Mouse (Mus musculus): ENCODE measurements around the gene Wnt4. TPM values are rescaled to one million over a fixed set of nuclear protein-coding genes. Genes with fewer than 3 reads are reported as not detected.

Gene Wnt4
- polyA plus RNA-seq, 1 experiment from 2014 or later, result 20.4 TPM

DNA sequence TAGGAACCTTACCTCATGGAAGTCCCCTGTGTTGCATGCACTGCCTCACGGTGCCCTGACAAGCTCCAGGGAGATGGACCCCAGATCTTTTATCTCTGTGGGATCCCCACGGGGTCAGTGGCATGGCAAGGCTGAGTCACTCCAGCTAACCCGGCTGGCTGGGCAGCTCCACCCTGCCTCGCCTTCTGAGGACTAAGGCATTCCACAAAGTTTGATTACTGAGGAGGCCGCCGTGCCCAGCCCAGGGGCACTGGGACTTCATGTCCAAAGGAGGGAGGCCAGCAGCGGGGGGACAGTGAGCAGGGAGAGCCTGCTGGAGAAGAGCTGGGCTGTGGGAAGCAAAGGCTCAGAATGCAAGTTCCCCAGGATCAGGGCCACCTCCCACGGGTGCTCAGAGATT, 21.7 kb upstream of the Wnt4 start:
- peak; percentile 49 for ATAC-seq (ENCODE audit: insufficient read depth, low FRiP score, low read depth)
- H3K4me3 ChIP-seq (replicated peaks), result no peak overlapping the region
- WGBS, result 52% methylated on average over 8 of the region's 8 CpGs
- no peaks in the 10 kb centered on the region for H3K27me3 ChIP-seq (replicated peaks)
- no peak overlapping the region for H3K4me2 ChIP-seq
- no peaks in the 10 kb centered on the region for H3K36me3 ChIP-seq
- no peak overlapping the region for H3K9ac ChIP-seq
- H3K27ac ChIP-seq, result 0 out of 2 replicates have a peak overlapping the region, but pooled peaks have one; percentile 16
- no peaks in the 10 kb centered on the region for H3K9me3 ChIP-seq
- H3K4me1 ChIP-seq, result peaks cover 3% of the 10 kb centered on the region; the same call in 1 of the 2 replicates

DNA sequence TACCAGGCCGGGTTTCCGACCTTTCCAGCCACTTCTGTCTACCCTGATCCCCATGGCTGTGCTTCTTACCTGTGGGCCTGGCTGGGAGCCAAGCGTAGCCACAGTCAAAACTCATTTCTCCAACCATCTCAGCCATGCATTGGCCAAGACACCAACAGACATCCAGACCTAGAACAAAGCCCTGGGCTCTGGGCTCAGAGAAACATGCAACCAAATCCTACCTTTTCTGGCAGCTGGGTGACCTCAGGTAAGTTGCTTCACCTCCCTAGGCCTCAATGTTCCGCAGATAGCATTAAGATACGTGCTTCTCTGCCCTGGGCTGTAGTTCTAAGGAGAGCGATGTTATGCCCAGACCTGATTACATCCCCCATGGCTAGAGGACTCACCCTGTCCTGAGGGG, 15.5 kb upstream of the Wnt4 start:
- Histone ChIP-seq H3K9me3 (no peaks in the 10 kb centered on the region), H3K4me3 (replicated peaks) (no peak overlapping the region), H3K27ac (no peak overlapping the region), H3K4me1 (peaks cover 6% of the 10 kb centered on the region; the same call in 1 of the 2 replicates), H3K36me3 (no peaks in the 10 kb centered on the region), H3K27me3 (replicated peaks) (no peaks in the 10 kb centered on the region), H3K9ac (no peak overlapping the region), H3K4me2 (no peak overlapping the region)
- no peak for ATAC-seq (ENCODE audit: insufficient read depth, low FRiP score, low read depth)
- 84% methylated on average over 6 of the region's 6 CpGs for WGBS

DNA sequence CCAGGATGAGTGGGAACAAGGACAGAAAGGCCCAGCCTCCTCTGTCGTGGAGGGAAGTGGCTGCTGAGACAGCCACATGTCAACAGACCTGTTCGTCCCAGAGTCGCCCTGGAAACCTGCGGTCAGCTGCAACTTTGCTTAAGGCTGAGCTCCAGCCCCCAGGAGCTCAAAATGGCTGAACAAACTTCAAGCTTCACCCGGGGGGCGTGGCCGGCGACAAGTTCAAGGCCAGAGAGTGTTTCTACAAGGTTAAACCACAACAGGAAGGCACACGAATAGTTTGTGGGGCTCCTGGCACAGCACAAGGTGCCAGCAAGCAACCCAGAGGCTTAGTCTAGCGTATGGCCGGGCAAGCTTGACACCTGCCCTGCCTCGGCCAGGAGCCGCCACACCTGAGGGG, 13.2 kb upstream of the Wnt4 start:
- H3K4me3 ChIP-seq (replicated peaks), result no peak overlapping the region
- WGBS, result 68% methylated on average over 13 of the region's 13 CpGs
- H3K27me3 ChIP-seq (replicated peaks), result no peaks in the 10 kb centered on the region
- no peak overlapping the region for H3K27ac ChIP-seq
- H3K36me3 ChIP-seq, result no peaks in the 10 kb centered on the region
- H3K4me2 ChIP-seq, result no peak overlapping the region
- no peak overlapping the region for H3K9ac ChIP-seq
- H3K4me1 ChIP-seq, result peaks cover 6% of the 10 kb centered on the region; the same call in 1 of the 2 replicates
- no peak for ATAC-seq (ENCODE audit: insufficient read depth, low FRiP score, low read depth)
- no peaks in the 10 kb centered on the region for H3K9me3 ChIP-seq

DNA sequence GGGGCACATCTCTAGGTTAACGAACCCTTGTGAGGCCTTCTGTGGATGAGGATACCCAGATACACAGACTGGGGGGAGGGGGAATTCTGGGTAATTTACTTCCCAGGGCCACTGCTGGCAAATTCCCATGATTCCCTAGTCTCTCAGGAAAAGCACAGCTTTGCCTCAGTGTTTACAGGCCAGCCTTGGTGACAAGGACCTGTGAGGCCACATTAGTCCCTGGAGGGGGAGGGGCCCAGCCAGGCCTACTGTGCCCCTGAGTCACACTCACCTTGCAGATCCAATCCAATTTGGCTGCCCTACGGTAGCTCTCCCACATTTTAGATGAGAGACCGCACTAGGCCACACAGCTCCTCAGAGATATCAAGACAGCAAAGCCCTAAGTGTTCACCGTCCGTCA, 12.2 kb upstream of the Wnt4 start:
- H3K36me3 ChIP-seq, result no peaks in the 10 kb centered on the region
- H3K9ac ChIP-seq, result no peak overlapping the region
- no peaks in the 10 kb centered on the region for H3K9me3 ChIP-seq
- 0 out of 2 replicates have a peak, but pooled peaks have one; percentile 27 for ATAC-seq (ENCODE audit: insufficient read depth, low FRiP score, low read depth)
- H3K27ac ChIP-seq, result no peak overlapping the region
- H3K27me3 ChIP-seq (replicated peaks), result no peaks in the 10 kb centered on the region
- no peak overlapping the region for H3K4me3 ChIP-seq (replicated peaks)
- 80% methylated on average over 5 of the region's 5 CpGs for WGBS
- peaks cover 6% of the 10 kb centered on the region; the same call in 1 of the 2 replicates for H3K4me1 ChIP-seq
- H3K4me2 ChIP-seq, result no peak overlapping the region

DNA sequence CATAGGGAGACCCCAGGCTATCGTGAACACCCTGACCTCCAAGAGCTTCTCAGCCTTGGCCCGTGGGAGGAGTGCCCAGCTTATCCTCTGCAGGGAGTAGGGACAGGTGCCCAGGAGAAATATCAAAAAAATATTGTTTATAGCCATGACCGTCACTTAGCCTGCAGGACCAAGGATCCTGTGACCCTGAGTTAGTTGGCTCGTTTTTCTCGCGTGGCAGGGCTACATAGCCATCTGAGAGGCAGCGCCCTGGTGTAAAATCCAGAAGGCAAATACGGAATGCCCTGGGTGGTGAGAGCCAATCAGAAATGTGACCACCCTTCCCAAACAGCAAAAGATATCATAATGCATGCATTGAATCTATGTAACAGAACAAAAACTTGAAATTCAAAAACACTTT, 8.7 kb upstream of the Wnt4 start:
- WGBS, result 78% methylated on average over 8 of the region's 8 CpGs

DNA sequence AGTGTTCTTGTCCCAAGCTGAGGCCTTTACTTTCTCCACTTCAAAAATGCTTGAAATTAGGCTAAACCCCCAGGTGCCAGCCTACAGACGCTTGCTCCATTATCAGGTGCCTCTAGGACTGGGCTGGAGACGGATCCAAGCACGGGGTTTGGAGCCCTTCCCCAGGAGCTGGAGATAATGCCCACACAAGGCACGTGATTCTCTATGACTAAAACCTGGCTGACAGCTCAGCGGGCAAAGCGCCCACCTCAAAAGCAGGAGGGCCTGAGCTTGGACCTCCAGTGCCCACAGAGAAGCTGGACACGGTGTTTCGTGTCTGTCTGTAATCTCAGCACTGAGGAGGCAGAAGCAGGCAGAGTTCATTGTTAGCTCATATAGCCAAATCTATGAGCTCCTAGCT, 5.4 kb upstream of the Wnt4 start:
- Histone ChIP-seq H3K27me3 (replicated peaks) (peaks cover 11% of the 10 kb centered on the region), H3K27ac (no peak overlapping the region), H3K36me3 (no peaks in the 10 kb centered on the region), H3K9ac (no peak overlapping the region), H3K9me3 (no peaks in the 10 kb centered on the region), H3K4me3 (replicated peaks) (no peak overlapping the region), H3K4me1 (peaks cover 18% of the 10 kb centered on the region; the same call in 1 of the 2 replicates), H3K4me2 (no peak overlapping the region)
- WGBS, result 76% methylated on average over 8 of the region's 8 CpGs
- ATAC-seq (ENCODE audit: insufficient read depth, low FRiP score, low read depth), result no peak

More for the DNA sequence above, 8.7 kb upstream of the Wnt4 start:
- Histone ChIP-seq H3K9ac (no peak overlapping the region), H3K9me3 (no peaks in the 10 kb centered on the region), H3K27ac (no peak overlapping the region), H3K27me3 (replicated peaks) (no peaks in the 10 kb centered on the region), H3K4me2 (no peak overlapping the region), H3K4me3 (replicated peaks) (no peak overlapping the region), H3K36me3 (no peaks in the 10 kb centered on the region), H3K4me1 (peaks cover 10% of the 10 kb centered on the region; the same call in 1 of the 2 replicates)
- ATAC-seq (ENCODE audit: insufficient read depth, low FRiP score, low read depth), result no peak

DNA sequence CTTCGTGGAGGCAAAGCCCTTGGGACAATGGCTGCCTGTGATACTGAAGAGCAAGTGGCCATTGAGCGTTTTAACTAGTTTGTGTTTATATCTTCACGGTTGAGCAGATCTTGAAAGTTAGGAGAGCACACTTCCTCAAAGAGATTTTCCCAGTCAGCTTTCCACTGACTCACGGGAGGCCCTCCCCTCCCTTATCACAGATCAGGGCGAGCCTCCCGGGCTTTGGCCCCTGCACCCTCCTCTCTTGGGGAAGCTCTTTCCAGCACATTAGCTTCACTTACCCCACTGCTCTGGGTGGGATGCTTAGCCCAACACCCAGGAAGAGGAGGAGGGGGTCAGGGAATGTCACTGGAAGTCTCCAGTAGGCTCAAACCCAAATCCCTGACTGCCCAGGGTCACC, 3.0 kb upstream of the Wnt4 start:
- peaks cover 32% of the 10 kb centered on the region for H3K27me3 ChIP-seq (replicated peaks)
- no peaks in the 10 kb centered on the region for H3K9me3 ChIP-seq
- WGBS, result 17% methylated on average over 6 of the region's 6 CpGs
- H3K4me2 ChIP-seq, result no peak overlapping the region
- no peak overlapping the region for H3K9ac ChIP-seq
- peak overlapping the region; percentile 8; the same call in 1 of the 2 replicates for H3K27ac ChIP-seq
- H3K4me1 ChIP-seq, result peaks cover 23% of the 10 kb centered on the region
- H3K36me3 ChIP-seq, result no peaks in the 10 kb centered on the region
- ATAC-seq (ENCODE audit: insufficient read depth, low FRiP score, low read depth), result no peak
- no peak overlapping the region for H3K4me3 ChIP-seq (replicated peaks)

DNA sequence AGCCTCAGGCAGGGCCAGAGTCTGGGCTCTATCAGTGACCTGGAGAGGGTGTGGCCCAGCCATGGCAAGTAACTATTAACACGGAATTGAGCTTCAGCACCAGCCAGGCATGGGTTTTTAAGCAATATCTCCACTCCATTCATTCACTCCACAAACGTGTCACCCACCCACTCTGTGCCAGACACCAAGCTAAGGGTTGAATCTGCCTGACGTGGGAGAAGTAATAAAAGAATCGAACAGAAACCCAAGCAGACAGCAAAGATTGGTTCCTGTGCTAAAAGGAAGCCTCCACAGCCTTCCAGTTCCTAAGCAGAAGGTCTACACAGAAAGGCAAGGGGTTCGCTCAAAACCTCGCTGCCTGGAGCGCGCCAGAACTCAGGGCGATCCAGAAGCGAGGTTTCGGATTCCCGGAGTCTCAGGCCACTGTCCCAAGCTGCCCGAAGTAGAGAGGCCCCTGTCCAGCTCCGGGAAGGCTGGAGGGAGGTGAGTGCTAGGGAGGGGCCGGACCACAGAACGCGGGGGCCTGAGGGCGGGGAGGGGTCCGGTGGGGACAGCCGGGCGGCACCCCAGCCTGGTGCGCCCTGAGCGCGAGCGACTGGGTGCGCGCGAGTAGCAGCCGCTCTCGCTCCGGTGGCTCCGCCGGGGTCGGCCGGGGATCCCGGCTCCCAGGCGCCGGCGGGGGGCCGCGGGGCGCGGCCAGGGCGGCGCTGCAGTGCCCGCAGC, 685 bp upstream of the Wnt4 start:
- Histone ChIP-seq H3K4me1 (peaks cover 26% of the 10 kb centered on the region), H3K27me3 (replicated peaks) (peaks cover 39% of the 10 kb centered on the region)
- ATAC-seq (ENCODE audit: insufficient read depth, low FRiP score, low read depth), result no peak; the same call in 1 of the 2 replicates

DNA sequence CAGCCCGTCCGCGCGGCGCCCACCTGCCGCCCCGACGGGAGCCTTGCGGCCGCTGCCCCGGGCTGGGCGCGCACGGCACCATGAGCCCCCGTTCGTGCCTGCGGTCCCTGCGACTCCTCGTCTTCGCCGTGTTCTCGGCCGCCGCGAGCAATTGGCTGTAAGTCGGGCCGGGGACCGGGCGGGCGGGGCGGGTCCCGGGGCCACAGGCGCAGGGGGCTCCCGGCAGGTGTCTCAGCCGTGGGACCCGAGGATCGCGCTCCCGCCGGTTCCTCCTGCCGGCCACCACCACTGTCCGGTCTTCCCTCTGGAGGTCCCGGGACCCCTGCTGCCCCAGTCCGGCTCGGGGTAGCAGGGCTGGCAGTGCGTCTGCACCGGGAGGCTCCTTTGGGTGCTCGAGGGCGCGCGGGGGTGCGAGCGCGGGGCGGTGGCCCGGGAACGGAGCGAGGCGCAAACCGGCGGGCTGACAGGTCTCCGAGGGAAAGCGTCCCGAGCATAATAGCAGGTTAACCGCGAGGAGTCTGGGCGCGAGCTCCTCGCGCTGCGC, 383 bp downstream of the Wnt4 start:
- ATAC-seq (ENCODE audit: insufficient read depth, low FRiP score, low read depth), result no peak
- Histone ChIP-seq H3K36me3 (no peaks in the 10 kb centered on the region), H3K27ac (peak overlapping the region; percentile 81), H3K4me1 (peaks cover 27% of the 10 kb centered on the region), H3K9me3 (no peaks in the 10 kb centered on the region), H3K9ac (peak overlapping the region; percentile 40; the same call in 1 of the 2 replicates), H3K27me3 (replicated peaks) (peaks cover 39% of the 10 kb centered on the region), H3K4me3 (replicated peaks) (peak overlapping the region; percentile 58), H3K4me2 (peak overlapping the region; percentile 92)
- under 1% methylated on average over 65 of the region's 71 CpGs for WGBS

More for the DNA sequence above, 685 bp upstream of the Wnt4 start:
- Histone ChIP-seq H3K4me3 (replicated peaks) (peak overlapping the region; percentile 58), H3K36me3 (no peaks in the 10 kb centered on the region), H3K27ac (peak overlapping the region; percentile 75), H3K9me3 (no peaks in the 10 kb centered on the region), H3K4me2 (peak overlapping the region; percentile 92), H3K9ac (peak overlapping the region; percentile 40)
- WGBS, result 2% methylated on average over 41 of the region's 46 CpGs

DNA sequence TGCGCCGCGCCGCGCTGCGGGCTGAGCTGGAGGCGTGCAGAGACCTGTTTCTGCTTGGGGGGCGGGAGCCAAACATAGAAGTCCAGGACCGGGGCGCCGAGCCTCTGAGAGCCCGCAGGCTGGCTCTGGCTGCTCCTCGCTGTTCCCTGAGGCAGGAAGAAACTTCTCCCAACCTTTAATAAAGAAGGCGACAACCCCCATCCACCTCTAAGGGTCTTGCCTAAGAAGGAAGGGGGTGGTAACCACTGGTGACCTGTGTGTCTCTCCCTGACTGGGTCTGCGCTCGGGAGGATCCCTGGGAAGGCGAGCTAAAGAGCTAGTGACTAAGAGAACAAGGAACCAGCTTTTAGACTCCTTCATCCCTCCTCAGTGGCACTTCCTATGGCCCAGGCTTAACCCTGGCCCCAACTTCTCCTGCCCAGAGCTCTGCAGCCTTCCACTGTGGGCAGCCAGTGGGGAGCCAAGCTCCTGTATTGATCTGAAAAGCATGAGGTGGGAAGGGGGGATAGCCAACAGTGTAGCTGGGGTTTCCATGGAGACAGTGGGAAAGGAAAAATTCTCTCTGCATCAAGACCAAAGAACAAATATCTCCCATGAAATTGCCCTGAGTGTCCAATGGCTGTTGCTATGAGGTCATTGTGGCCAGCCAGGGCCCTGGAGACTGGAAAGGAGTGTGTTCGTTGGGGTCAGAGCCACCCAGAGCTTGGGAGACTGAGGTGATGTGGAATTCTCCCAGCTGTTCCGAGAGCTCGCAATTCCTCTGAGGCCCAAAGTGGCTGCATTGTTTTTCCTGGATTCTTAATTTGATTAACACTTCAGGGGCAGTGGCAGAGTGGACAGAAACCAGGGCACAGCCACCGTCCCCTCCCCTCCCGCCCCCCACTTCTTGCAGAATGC, 1.1 kb downstream of the Wnt4 start:
- no peak overlapping the region for H3K9ac ChIP-seq
- no peak for ATAC-seq (ENCODE audit: insufficient read depth, low FRiP score, low read depth)
- H3K36me3 ChIP-seq, result no peaks in the 10 kb centered on the region
- H3K27ac ChIP-seq, result peak overlapping the region; percentile 81
- WGBS, result 7% methylated on average over 22 of the region's 22 CpGs
- peak overlapping the region; percentile 92 for H3K4me2 ChIP-seq
- H3K27me3 ChIP-seq (replicated peaks), result peaks cover 42% of the 10 kb centered on the region
- H3K4me1 ChIP-seq, result peaks cover 34% of the 10 kb centered on the region
- H3K4me3 ChIP-seq (replicated peaks), result peak overlapping the region; percentile 58
- H3K9me3 ChIP-seq, result no peaks in the 10 kb centered on the region

DNA sequence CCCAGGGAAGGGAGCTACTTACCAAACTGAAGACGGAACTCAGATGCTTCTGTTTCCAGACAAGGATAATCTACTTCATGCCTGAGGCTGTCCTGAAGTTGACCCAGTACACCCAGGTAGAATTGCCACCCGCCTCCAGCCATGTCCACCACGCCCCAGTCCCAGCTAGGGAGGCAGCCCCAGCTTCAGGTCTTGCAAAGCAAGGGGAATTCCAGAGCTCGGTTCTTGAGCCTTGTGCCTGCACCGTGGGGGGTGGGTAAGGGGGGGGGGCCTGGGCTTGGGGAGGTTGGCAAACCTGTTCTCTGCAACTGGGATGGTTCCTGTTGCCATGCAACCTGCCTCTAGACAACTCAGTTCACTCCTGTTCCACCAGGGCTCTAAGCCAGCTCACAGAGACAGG, 2.1 kb downstream of the Wnt4 start:
- no peaks in the 10 kb centered on the region for H3K9me3 ChIP-seq
- H3K27me3 ChIP-seq (replicated peaks), result peaks cover 46% of the 10 kb centered on the region
- peak overlapping the region; percentile 92; the same call in 1 of the 2 replicates for H3K4me2 ChIP-seq
- H3K4me1 ChIP-seq, result peaks cover 33% of the 10 kb centered on the region
- H3K4me3 ChIP-seq (replicated peaks), result peak overlapping the region; percentile 58; the same call in 1 of the 2 replicates
- no peak overlapping the region for H3K9ac ChIP-seq
- no peak overlapping the region; the same call in 1 of the 2 replicates for H3K27ac ChIP-seq
- no peak for ATAC-seq (ENCODE audit: insufficient read depth, low FRiP score, low read depth)
- no peaks in the 10 kb centered on the region for H3K36me3 ChIP-seq
- WGBS, result 30% methylated on average over 5 of the region's 5 CpGs
